Mouse (Mus musculus): Measurements from ENCODE around the gene Ube3c. TPM values are rescaled to one million over a fixed set of nuclear protein-coding genes. Genes with fewer than 3 reads are reported as not detected.
"Not testable (repeated sequence)": the region's sequence is repeated elsewhere in the genome, so short reads cannot be mapped to it uniquely, and the experiment has no call there.

Gene Ube3c
- total RNA-seq (2015; ENCODE audit: low replicate concordance) (11.3 and 15.6 TPM in 2 replicates), total RNA-seq (2017; ENCODE audit: low replicate concordance) (12.9 and 16.2 TPM in 2 replicates)

- ATAC-seq (replicated peaks; ENCODE audit: low FRiP score, poor library complexity, severe bottlenecking) = peak; percentile 95
Measured at GRCm38 (mm10) chr5:29568848-29569377, at the start of gene Ube3c. TSS of gene Ube3c (plus strand) at chr5:29569242.

GRCm38 (mm10) chr5:29560111-29560510 lies 8.9 kb upstream of the Ube3c start:
- ATAC-seq (replicated peaks; ENCODE audit: low FRiP score, poor library complexity, severe bottlenecking) = no peak

GRCm38 (mm10) chr5:29560667-29561066 lies 8.4 kb upstream of the Ube3c start:
- ATAC-seq (replicated peaks; ENCODE audit: low FRiP score, poor library complexity, severe bottlenecking) = no peak

GRCm38 (mm10) chr5:29569378-29570280 lies 587 bp downstream of the Ube3c start:
- ATAC-seq (replicated peaks; ENCODE audit: low FRiP score, poor library complexity, severe bottlenecking) = peak; percentile 79

GRCm38 (mm10) chr5:29574286-29574685 lies 5.2 kb downstream of the Ube3c start:
- ATAC-seq (replicated peaks; ENCODE audit: low FRiP score, poor library complexity, severe bottlenecking) = not testable (repeated sequence)

- ATAC-seq (replicated peaks; ENCODE audit: low FRiP score, poor library complexity, severe bottlenecking) = no peak
Measured at GRCm38 (mm10) chr5:29575085-29575484, 6.0 kb downstream of the Ube3c start.

GRCm38 (mm10) chr5:29577795-29578631 lies 9.0 kb downstream of the Ube3c start:
- peak; percentile 72 for ATAC-seq (replicated peaks; ENCODE audit: low FRiP score, poor library complexity, severe bottlenecking)

GRCm38 (mm10) chr5:29583880-29584595 lies 15.0 kb downstream of the Ube3c start:
- no peak for ATAC-seq (replicated peaks; ENCODE audit: low FRiP score, poor library complexity, severe bottlenecking)

GRCm38 (mm10) chr5:29592161-29592560 lies 23.1 kb downstream of the Ube3c start:
- ATAC-seq (replicated peaks; ENCODE audit: low FRiP score, poor library complexity, severe bottlenecking) = not testable (repeated sequence)

- no peak for ATAC-seq (replicated peaks; ENCODE audit: low FRiP score, poor library complexity, severe bottlenecking)
Measured at GRCm38 (mm10) chr5:29606546-29606945, 37.5 kb downstream of the Ube3c start.

GRCm38 (mm10) chr5:29625610-29626009 lies 56.6 kb downstream of the Ube3c start:
- ATAC-seq (replicated peaks; ENCODE audit: low FRiP score, poor library complexity, severe bottlenecking) = no peak

- no peak for ATAC-seq (replicated peaks; ENCODE audit: low FRiP score, poor library complexity, severe bottlenecking)
Measured at GRCm38 (mm10) chr5:29629941-29630340, 60.9 kb downstream of the Ube3c start.

GRCm38 (mm10) chr5:29631711-29632110 lies 62.7 kb downstream of the Ube3c start:
- no peak for ATAC-seq (replicated peaks; ENCODE audit: low FRiP score, poor library complexity, severe bottlenecking)

GRCm38 (mm10) chr5:29636298-29636697 lies 67.3 kb downstream of the Ube3c start:
- peak; percentile 88 for ATAC-seq (replicated peaks; ENCODE audit: low FRiP score, poor library complexity, severe bottlenecking)

- ATAC-seq (replicated peaks; ENCODE audit: low FRiP score, poor library complexity, severe bottlenecking) = peak; percentile 68
Measured at GRCm38 (mm10) chr5:29636884-29637283, 67.8 kb downstream of the Ube3c start.

- ATAC-seq (replicated peaks; ENCODE audit: low FRiP score, poor library complexity, severe bottlenecking) = no peak
Measured at GRCm38 (mm10) chr5:29641124-29641884, 72.3 kb downstream of the Ube3c start.

- no peak for ATAC-seq (replicated peaks; ENCODE audit: low FRiP score, poor library complexity, severe bottlenecking)
Measured at GRCm38 (mm10) chr5:29651696-29652095, 82.7 kb downstream of the Ube3c start.

- ATAC-seq (replicated peaks; ENCODE audit: low FRiP score, poor library complexity, severe bottlenecking) = no peak
Measured at GRCm38 (mm10) chr5:29657590-29658339, 88.7 kb downstream of the Ube3c start.
